Mouse (Mus musculus): ENCODE measurements around the gene Mindy4b-ps. TPM values are rescaled to one million over a fixed set of nuclear protein-coding genes. Genes with fewer than 3 reads are reported as not detected.
A peak's percentile ranks its signal among the peaks of the same experiment; 100 is the strongest.
"Not testable (repeated sequence)": the region's sequence is repeated elsewhere in the genome, so short reads cannot be mapped to it uniquely, and the experiment has no call there.

The Mindy4b-ps gene
- total RNA-seq (2014; rRNA removed) (0.24 TPM in 1 of 2 replicates, not detected in the other), polyA plus RNA-seq (2015; fragmentation: Nextera tagmentation; extraction: Ambion mirVana) (0.11 and 0.52 TPM in 2 replicates)

GRCm38 (mm10) chr3:58822211-58822610, at the start of gene Mindy4b-ps:
Gene Mindy4b-ps, minus strand, starts transcription at chr3:58822311.
- H3K9me3 ChIP-seq (ENCODE audit: low read length): no peaks in the 10 kb centered on the region
- H3K27ac ChIP-seq (ENCODE audit: low read depth, low read length): no peak within 1 kb of the TSS
- no peak for TF ChIP-seq CTCF (IDR thresholded peaks at IDR 0.05)
- H3K4me1 ChIP-seq (ENCODE audit: insufficient read depth, low read length): no peaks in the 10 kb centered on the region
- DNase-seq (ENCODE audit: low spot score) (no peak), ATAC-seq (ENCODE audit: low FRiP score) (no peak)
- no peak within 1 kb of the TSS for H3K4me3 ChIP-seq (ENCODE audit: low read depth, low read length)
- 59% methylated on average over 4 of the region's 4 CpGs for WGBS
- no peaks in the 10 kb centered on the region for H3K27me3 ChIP-seq (ENCODE audit: insufficient read depth, low read length)
- H3K9ac ChIP-seq (replicated peaks; ENCODE audit: low read length, poor library complexity, severe bottlenecking): no peak within 1 kb of the TSS
- H3K36me3 ChIP-seq (ENCODE audit: insufficient read depth, low read length): no peaks in the 10 kb centered on the region
- H3K4me2 ChIP-seq (ENCODE audit: low read depth, low read length, poor library complexity, severe bottlenecking): no peak within 1 kb of the TSS

- H3K4me2 ChIP-seq (ENCODE audit: low read depth, low read length, poor library complexity, severe bottlenecking); H3K27ac ChIP-seq (ENCODE audit: low read depth, low read length); H3K9me3 ChIP-seq (ENCODE audit: low read length); H3K9ac ChIP-seq (replicated peaks; ENCODE audit: low read length, poor library complexity, severe bottlenecking); H3K36me3 ChIP-seq (ENCODE audit: insufficient read depth, low read length); DNase-seq (ENCODE audit: low spot score); H3K4me1 ChIP-seq (ENCODE audit: insufficient read depth, low read length); ATAC-seq (ENCODE audit: low FRiP score); H3K4me3 ChIP-seq (ENCODE audit: low read depth, low read length); H3K27me3 ChIP-seq (ENCODE audit: insufficient read depth, low read length): not testable (repeated sequence)
- WGBS: 74% methylated on average over 2 of the region's 2 CpGs
Measured at GRCm38 (mm10) chr3:58871882-58872281, 49.8 kb upstream of the Mindy4b-ps start.

GRCm38 (mm10) chr3:58865690-58866089, 43.6 kb upstream of the Mindy4b-ps start:
- H3K27me3 ChIP-seq (ENCODE audit: insufficient read depth, low read length): no peaks in the 10 kb centered on the region
- H3K9me3 ChIP-seq (ENCODE audit: low read length): no peaks in the 10 kb centered on the region
- no peak for TF ChIP-seq CTCF (IDR thresholded peaks at IDR 0.05)
- H3K4me2 ChIP-seq (ENCODE audit: low read depth, low read length, poor library complexity, severe bottlenecking): no peak overlapping the region
- H3K4me3 ChIP-seq (ENCODE audit: low read depth, low read length): no peak overlapping the region
- ATAC-seq (ENCODE audit: low FRiP score) (no peak), DNase-seq (ENCODE audit: low spot score) (peak; percentile 29)
- 44% methylated on average over 7 of the region's 7 CpGs for WGBS
- H3K27ac ChIP-seq (ENCODE audit: low read depth, low read length): no peak overlapping the region
- no peaks in the 10 kb centered on the region for H3K36me3 ChIP-seq (ENCODE audit: insufficient read depth, low read length)
- no peaks in the 10 kb centered on the region for H3K4me1 ChIP-seq (ENCODE audit: insufficient read depth, low read length)
- no peak overlapping the region for H3K9ac ChIP-seq (replicated peaks; ENCODE audit: low read length, poor library complexity, severe bottlenecking)

- H3K36me3 ChIP-seq (ENCODE audit: insufficient read depth, low read length): no peaks in the 10 kb centered on the region
- DNase-seq (ENCODE audit: low spot score) (no peak), ATAC-seq (ENCODE audit: low FRiP score) (no peak)
- H3K4me2 ChIP-seq (ENCODE audit: low read depth, low read length, poor library complexity, severe bottlenecking): no peak overlapping the region
- no peak for TF ChIP-seq CTCF (IDR thresholded peaks at IDR 0.05)
- no peak overlapping the region for H3K9ac ChIP-seq (replicated peaks; ENCODE audit: low read length, poor library complexity, severe bottlenecking)
- no peaks in the 10 kb centered on the region for H3K9me3 ChIP-seq (ENCODE audit: low read length)
- H3K27ac ChIP-seq (ENCODE audit: low read depth, low read length): no peak overlapping the region
- no peaks in the 10 kb centered on the region for H3K4me1 ChIP-seq (ENCODE audit: insufficient read depth, low read length)
- no peaks in the 10 kb centered on the region for H3K27me3 ChIP-seq (ENCODE audit: insufficient read depth, low read length)
- no peak overlapping the region for H3K4me3 ChIP-seq (ENCODE audit: low read depth, low read length)
- 62% methylated on average over 2 of the region's 2 CpGs for WGBS
Measured at GRCm38 (mm10) chr3:58862976-58863375, 40.9 kb upstream of the Mindy4b-ps start.

- Histone ChIP-seq H3K4me1 (ENCODE audit: insufficient read depth, low read length) (no peaks in the 10 kb centered on the region), H3K9ac (replicated peaks; ENCODE audit: low read length, poor library complexity, severe bottlenecking) (no peak overlapping the region), H3K27ac (ENCODE audit: low read depth, low read length) (no peak overlapping the region), H3K4me3 (ENCODE audit: low read depth, low read length) (no peak overlapping the region), H3K36me3 (ENCODE audit: insufficient read depth, low read length) (no peaks in the 10 kb centered on the region), H3K27me3 (ENCODE audit: insufficient read depth, low read length) (no peaks in the 10 kb centered on the region), H3K4me2 (ENCODE audit: low read depth, low read length, poor library complexity, severe bottlenecking) (no peak overlapping the region), H3K9me3 (ENCODE audit: low read length) (no peaks in the 10 kb centered on the region)
- WGBS: 63% methylated on average over 1 of the region's 1 CpGs
- peak; percentile 30 for DNase-seq (ENCODE audit: low spot score)
- peak; percentile 60 for TF ChIP-seq CTCF (IDR thresholded peaks at IDR 0.05)
- no peak for ATAC-seq (ENCODE audit: low FRiP score)
Measured at GRCm38 (mm10) chr3:58843415-58843814, 21.3 kb upstream of the Mindy4b-ps start.

- no peak overlapping the region for H3K4me2 ChIP-seq (ENCODE audit: low read depth, low read length, poor library complexity, severe bottlenecking)
- no peak for TF ChIP-seq CTCF (IDR thresholded peaks at IDR 0.05)
- H3K27ac ChIP-seq (ENCODE audit: low read depth, low read length): no peak overlapping the region
- H3K9ac ChIP-seq (replicated peaks; ENCODE audit: low read length, poor library complexity, severe bottlenecking): no peak overlapping the region
- no peaks in the 10 kb centered on the region for H3K27me3 ChIP-seq (ENCODE audit: insufficient read depth, low read length)
- no peaks in the 10 kb centered on the region for H3K9me3 ChIP-seq (ENCODE audit: low read length)
- DNase-seq (ENCODE audit: low spot score) (peak; percentile 47), ATAC-seq (ENCODE audit: low FRiP score) (no peak)
- H3K36me3 ChIP-seq (ENCODE audit: insufficient read depth, low read length): no peaks in the 10 kb centered on the region
- H3K4me3 ChIP-seq (ENCODE audit: low read depth, low read length): no peak overlapping the region
- no peaks in the 10 kb centered on the region for H3K4me1 ChIP-seq (ENCODE audit: insufficient read depth, low read length)
- WGBS: 88% methylated on average over 5 of the region's 5 CpGs
Measured at GRCm38 (mm10) chr3:58833442-58834160, 11.5 kb upstream of the Mindy4b-ps start.

Data from midbrain, postnatal 0 days (tissue).